Mouse (Mus musculus): ENCODE data around the gene Crnkl1.

Crnkl1 gene

GRCm38 (mm10) chr2:145934339-145935231 is at the start of gene Crnkl1, which contains the start of gene Cfap61:
Crnkl1 (minus strand) TSS chr2:145935014.
Cfap61 (plus strand) TSS chr2:145934784.
- DNase-seq (ENCODE audit: low spot score in 2 of 2): peak; percentile 87 to 94

GRCm38 (mm10) chr2:145982317-145983045 is 47.7 kb upstream of the Crnkl1 start:
- no peak for DNase-seq (ENCODE audit: low spot score in 2 of 2)

DNA sequence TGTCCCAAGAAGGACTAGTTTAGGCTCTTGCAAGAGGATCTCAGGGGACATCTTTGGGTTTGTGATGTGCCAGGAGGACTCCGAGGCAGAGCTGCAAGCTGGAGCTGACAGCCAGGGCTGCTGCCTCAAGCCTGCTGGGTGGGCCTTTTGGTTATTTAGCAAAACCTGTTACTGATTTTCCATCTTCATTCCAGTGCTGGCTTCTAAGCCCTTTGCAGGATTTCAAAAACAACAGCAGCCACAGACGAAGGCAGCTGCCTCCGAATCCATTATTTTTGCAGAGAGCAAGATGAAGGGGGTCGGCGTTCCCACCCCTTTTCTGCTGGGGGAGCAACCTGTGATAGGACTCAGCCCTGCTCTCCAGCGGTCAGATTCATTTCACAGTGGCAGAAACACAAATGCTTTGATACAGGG is 46.9 kb upstream of the Crnkl1 start:
- DNase-seq (ENCODE audit: low spot score in 2 of 2): no peak

GRCm38 (mm10) chr2:145980881-145981280 is 46.1 kb upstream of the Crnkl1 start:
- DNase-seq (ENCODE audit: low spot score in 2 of 2): no peak

DNA sequence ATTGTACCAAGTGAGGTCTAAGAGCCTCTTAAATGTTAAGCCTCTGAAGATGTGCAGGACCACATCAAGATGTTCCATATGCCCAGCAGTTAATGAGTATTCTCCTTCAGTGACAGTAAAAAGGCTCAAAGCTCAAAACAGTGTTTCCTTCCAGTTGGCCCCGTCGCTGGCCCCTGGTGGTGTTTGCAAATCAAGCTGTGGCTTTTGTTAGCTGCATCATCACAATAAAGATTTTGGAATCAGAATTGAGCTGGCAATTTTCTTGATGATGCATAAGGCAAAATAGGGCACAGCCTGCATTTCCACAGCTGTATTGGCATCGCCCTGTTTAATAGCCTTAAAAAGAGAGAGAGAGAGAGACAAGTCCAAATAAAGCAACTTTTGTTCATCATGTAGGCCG is 44.8 kb upstream of the Crnkl1 start:
- no peak for DNase-seq (ENCODE audit: low spot score in 2 of 2)

- DNase-seq (ENCODE audit: low spot score in 2 of 2): no peak
These were observed 37.8 kb upstream of the Crnkl1 start for GRCm38 (mm10) chr2:145972571-145972970.

DNA sequence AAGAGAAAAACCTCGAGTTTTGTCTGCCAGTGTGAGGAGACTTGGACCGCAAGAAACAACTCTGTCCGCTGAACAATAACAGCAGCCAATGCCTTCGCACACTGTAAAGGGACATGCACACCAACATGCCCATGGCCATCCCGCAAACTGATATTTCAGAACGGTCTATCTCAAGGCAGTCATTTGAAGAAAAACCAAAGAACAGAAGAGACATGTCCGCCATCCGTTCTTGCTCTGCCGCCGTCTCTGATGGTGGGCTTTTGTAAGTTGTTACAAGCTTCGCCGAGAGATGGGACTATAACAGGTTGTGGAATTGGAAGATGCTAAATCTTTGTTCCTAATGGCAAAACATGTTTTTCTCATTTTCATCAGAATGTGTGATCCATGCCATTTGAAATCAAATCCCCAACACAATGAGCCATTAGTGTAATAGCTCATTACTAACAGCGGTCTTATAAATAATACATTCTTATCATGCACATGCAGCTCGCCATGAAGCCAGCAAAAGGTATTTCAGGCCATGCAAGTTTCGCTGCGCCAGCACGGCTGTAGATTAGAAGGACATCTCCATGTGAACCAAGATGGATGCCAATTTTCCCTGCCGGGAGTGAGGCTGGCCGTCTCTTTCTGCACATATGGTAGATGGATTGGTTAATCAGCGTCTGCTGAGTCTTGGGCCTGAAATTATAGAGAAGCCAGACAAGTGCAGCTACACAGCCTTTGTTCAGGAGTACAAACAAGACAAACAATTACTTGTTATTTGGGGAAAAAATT is 36.6 kb upstream of the Crnkl1 start:
- DNase-seq (ENCODE audit: low spot score in 2 of 2): no peak

DNA sequence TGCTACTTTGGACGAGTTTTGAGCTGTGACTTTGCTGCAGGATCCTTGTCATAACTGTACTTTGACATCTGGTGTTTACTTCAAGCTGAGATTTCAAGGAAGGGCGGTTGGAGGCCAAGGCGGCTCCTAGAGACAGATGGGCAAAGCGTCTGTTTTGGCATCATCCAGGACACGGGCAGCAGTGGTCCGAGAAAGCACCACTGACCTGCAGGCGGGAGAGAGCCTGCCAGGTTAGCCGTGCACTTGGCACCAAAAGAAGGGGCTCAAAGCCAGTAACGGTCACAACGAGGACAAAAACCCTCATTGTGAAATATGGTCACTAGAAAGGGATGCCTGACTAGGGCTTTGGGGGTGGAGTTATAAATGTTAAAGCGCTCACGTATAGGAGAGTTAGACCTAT is 35.9 kb upstream of the Crnkl1 start:
- DNase-seq (ENCODE audit: low spot score in 2 of 2): no peak

DNA sequence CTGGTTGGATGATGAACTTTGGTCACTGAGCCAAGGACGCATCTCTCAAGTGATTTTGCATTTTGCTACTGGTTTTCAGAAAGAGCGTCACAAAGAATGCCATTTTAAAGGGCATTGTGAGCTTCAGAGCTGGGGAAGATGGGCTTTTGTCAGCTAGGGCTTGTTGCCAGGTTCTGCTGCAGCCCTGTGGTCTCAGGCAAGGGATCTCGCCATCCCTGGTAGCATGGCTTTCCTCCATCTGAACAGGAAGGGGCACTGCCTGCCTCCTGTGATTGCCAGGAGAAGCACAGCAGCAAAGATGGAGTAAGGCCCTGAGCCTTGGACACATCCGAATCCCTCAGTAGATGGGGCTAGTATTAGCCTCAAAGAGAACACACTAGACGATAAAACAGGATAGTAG is 27.0 kb upstream of the Crnkl1 start:
- no peak for DNase-seq (ENCODE audit: low spot score in 2 of 2)

GRCm38 (mm10) chr2:145958551-145958950 is 23.7 kb upstream of the Crnkl1 start:
- no peak for DNase-seq (ENCODE audit: low spot score in 2 of 2)

DNA sequence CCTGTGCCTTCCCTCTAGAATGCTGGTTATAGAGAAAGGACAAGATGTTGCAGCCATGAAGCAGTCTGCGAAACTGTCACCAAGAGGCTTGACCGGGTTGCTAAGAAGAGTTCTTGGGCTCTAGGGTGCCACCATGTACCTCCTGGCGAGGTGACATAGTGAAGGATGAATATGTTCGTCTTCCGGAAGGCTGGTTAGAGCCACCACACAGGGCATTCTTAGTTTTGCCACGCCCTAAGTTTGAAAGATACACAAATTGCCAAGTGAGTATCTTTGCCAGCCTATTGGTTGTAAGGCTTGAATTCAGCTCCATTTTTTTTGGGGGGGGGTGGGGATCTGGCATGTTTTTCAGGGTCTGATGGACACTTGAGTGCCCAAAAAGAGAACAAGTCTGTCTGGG is 23.3 kb upstream of the Crnkl1 start:
- no peak for DNase-seq (ENCODE audit: low spot score in 2 of 2)

DNA sequence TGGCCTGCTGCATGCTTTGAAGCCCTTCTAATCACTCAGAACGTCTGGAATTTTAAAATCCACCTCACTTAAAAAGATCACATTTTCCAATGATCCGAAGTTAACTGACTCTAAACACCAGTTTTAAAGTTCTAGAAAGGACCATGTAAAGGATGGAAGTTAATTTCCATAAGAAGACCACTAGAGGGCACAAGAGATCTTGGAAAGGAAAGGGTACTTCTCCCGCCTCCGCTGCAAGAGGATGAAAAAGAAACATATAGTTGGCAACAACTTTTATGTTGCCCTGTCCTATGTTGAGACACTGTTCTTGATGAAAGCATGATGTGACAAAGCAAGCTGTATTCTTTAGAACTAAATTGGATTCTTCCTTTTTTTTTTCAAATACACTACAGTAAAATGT is 22.6 kb upstream of the Crnkl1 start:
- DNase-seq (ENCODE audit: low spot score in 2 of 2): no peak

GRCm38 (mm10) chr2:145956318-145956717 is 21.5 kb upstream of the Crnkl1 start:
- DNase-seq (ENCODE audit: low spot score in 2 of 2): no peak

GRCm38 (mm10) chr2:145955844-145956243 is 21.0 kb upstream of the Crnkl1 start:
- no peak for DNase-seq (ENCODE audit: low spot score in 2 of 2)

GRCm38 (mm10) chr2:145952726-145953125 is 17.9 kb upstream of the Crnkl1 start:
- no peak for DNase-seq (ENCODE audit: low spot score in 2 of 2)

- DNase-seq (ENCODE audit: low spot score in 2 of 2): no peak
These were observed 15.4 kb upstream of the Crnkl1 start for GRCm38 (mm10) chr2:145950239-145950638.

DNA sequence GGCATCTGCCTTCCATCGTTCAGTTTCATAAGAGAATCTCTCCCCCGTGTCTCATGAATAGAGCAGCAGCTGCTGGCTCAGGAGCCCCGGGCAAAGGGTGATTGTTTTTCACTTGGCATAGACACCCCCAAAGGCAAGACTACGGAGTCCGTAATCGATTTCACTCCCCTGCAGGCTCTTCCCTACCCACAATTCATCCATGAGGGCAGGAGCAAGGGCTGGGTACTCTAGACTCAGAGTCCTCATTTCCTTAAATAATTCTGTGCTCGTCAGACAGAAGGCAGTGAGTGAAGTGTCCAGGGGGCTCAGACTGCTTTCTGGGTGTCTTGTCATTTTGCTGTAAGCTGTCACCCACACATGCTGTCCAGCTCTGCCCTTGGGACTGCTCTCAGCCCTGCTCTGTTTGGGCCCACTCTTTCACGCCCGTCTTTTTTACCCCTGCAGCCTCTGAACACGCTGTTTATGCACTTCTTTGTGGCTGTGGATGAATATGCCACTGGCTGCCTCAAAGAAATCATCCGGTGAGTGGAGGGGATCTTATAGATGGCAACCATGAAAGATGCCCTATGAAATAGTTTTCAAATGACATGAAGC is 14.8 kb upstream of the Crnkl1 start:
- no peak for DNase-seq (ENCODE audit: low spot score in 2 of 2)

- no peak for DNase-seq (ENCODE audit: low spot score in 2 of 2)
These were observed 13.7 kb upstream of the Crnkl1 start for GRCm38 (mm10) chr2:145948402-145948954.

DNA sequence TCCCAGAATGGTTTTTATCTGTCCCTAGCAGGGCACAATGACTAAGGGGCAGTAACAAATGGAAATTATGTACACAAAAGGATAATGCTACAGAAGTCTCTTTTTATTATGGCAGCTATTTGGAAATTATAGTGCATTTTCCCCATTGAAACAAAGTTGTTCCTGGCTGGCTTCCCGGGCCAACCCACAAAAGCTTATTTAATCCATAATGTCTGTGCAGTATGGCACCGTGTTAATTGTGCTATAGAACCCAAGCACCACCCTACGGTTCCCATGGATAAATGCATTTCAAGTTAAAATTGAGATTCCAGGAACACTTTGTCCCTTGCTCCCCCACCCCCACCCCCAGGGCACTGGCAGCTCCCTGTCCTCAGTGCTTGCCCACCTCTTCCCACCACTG is 9.5 kb upstream of the Crnkl1 start:
- DNase-seq (ENCODE audit: low spot score in 2 of 2): no peak

DNA sequence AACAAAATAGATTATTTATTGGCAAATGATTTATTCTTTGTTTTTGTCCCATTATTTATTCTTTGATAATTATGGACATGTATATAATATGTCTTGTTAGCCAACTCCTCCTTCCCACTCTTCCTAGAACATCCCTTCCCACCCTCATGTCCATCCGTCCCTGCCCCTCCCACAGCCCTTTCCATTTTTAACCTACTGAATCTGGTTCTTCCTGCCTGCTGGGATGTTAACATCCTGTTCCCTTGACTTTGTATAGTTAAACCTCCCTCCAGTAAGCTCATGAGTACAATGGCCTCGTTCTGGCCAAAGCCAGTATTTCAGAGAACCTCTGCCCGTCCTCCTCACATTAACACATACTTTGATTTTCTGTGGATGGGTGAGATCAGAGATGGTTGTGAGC is 6.6 kb upstream of the Crnkl1 start:
- no peak for DNase-seq (ENCODE audit: low spot score in 2 of 2)

- DNase-seq (ENCODE audit: low spot score in 2 of 2): no peak
These were observed 2.2 kb upstream of the Crnkl1 start for GRCm38 (mm10) chr2:145936975-145937374.
